ENCODE assay signal across 15 mouse cellular contexts in genomic region chr5:17857871-17858270, GRCm38 (mm10).
"Had no signal": no experiment of that assay in that cellular context is flagged by ENCODE, and none has a peak within 500 bp of the region (broad histone marks: within the 10 kb centered on the region; RNA-seq: fewer than 3 reads in every experiment).

No protein-coding gene starts in this region.

- DNase-seq: kidney, adult 2 months; kidney, postnatal 14 days; lung, adult 18-20 months; lung, postnatal 10 days; lung, postnatal 4 days; retina, postnatal 1 day; right cerebral cortex, postnatal 4 days; spleen, adult 18-20 months; thymus, adult 18-20 months; thymus, postnatal 14 days had no signal

- H3K4me3 ChIP-seq: kidney, embryonic 15.5 days; left cerebral cortex, adult 2 months; limb, embryonic 15.5 days; midbrain, embryonic 15.5 days; neural tube, embryonic 13.5 days had no signal

- H3K4me1 ChIP-seq: kidney, embryonic 15.5 days; limb, embryonic 15.5 days; midbrain, embryonic 15.5 days; neural tube, embryonic 13.5 days had no signal

- H3K27ac ChIP-seq: kidney, embryonic 15.5 days; left cerebral cortex, adult 2 months; limb, embryonic 15.5 days; midbrain, embryonic 15.5 days; neural tube, embryonic 13.5 days had no signal

- H3K36me3 ChIP-seq: kidney, embryonic 15.5 days; limb, embryonic 15.5 days; midbrain, embryonic 15.5 days; neural tube, embryonic 13.5 days had no signal

- H3K4me2 ChIP-seq: kidney, embryonic 15.5 days; limb, embryonic 15.5 days; midbrain, embryonic 15.5 days; neural tube, embryonic 13.5 days had no signal

- H3K9me3 ChIP-seq: kidney, embryonic 15.5 days; limb, embryonic 15.5 days; midbrain, embryonic 15.5 days; neural tube, embryonic 13.5 days had no signal

- H3K9ac ChIP-seq: kidney, embryonic 15.5 days; limb, embryonic 15.5 days; midbrain, embryonic 15.5 days; neural tube, embryonic 13.5 days had no signal

- ATAC-seq: midbrain, embryonic 15.5 days had no signal

- H3K27me3 ChIP-seq: kidney, embryonic 15.5 days; limb, embryonic 15.5 days; midbrain, embryonic 15.5 days; neural tube, embryonic 13.5 days had no signal
